Mouse (Mus musculus) C2C12 (cell line): Measurements from ENCODE around the gene Nrgn. TPM values are rescaled to one million over a fixed set of nuclear protein-coding genes. Genes with fewer than 3 reads are reported as not detected.

ENCODE experiments used
- H3K27me3 ChIP-seq: one replicate; pipeline ENCODE4 v1.6.1; 2011; ENCODE audit not compliant: control insufficient read depth, insufficient read depth, insufficient read length
- H3K36me3 ChIP-seq: one replicate; pipeline ENCODE4 v1.6.1; 2011; ENCODE audit not compliant: control insufficient read depth, insufficient read depth
- H3K4me3 ChIP-seq: one replicate; pipeline ENCODE4 v1.5.1; 2011; ENCODE audit warnings: mild to moderate bottlenecking, control low read depth; ENCODE audit not compliant: poor library complexity, insufficient read depth, severe bottlenecking
- H3K79me2 ChIP-seq: one replicate; pipeline ENCODE4 v1.6.1; 2011; ENCODE audit not compliant: control insufficient read depth, insufficient read depth
- H3K79me3 ChIP-seq: one replicate; pipeline ENCODE4 v1.6.1; 2011; ENCODE audit warnings: low read depth, control low read depth
- H3ac ChIP-seq: one replicate; pipeline ENCODE3; 2011; ENCODE audit warnings: low read depth; ENCODE audit not compliant: control insufficient read depth, insufficient read length
- CEBPB ChIP-seq: IDR thresholded peaks from one replicate; pipeline ENCODE4 v1.6.1; 2011; ENCODE audit warnings: low read depth, mild to moderate bottlenecking, control low read depth, moderate library complexity
- CTCF ChIP-seq: IDR thresholded peaks from one replicate; pipeline ENCODE4 v1.5.1; 2011; ENCODE audit not compliant: control insufficient read depth, insufficient read depth, insufficient read length
- FOSL1 ChIP-seq: IDR thresholded peaks from one replicate; pipeline ENCODE4 v1.8.0; 2011; ENCODE audit warnings: mild to moderate bottlenecking, low read length; ENCODE audit not compliant: poor library complexity, insufficient read depth, severe bottlenecking
- MAX ChIP-seq: IDR thresholded peaks from one replicate; pipeline ENCODE4 v1.6.1; 2011; ENCODE audit warnings: mild to moderate bottlenecking, control low read depth
- MYOD1 ChIP-seq: IDR thresholded peaks from one replicate; pipeline ENCODE4 v1.6.1; 2011; ENCODE audit warnings: low read depth; ENCODE audit not compliant: control insufficient read depth, insufficient read length
- MYOG ChIP-seq: IDR thresholded peaks from one replicate; pipeline ENCODE4 v1.6.1; 2011; ENCODE audit not compliant: control insufficient read depth, insufficient read length; ENCODE audit errors: extremely low read depth
- USF1 ChIP-seq: IDR thresholded peaks from one replicate; pipeline ENCODE4 v1.6.1; 2011; ENCODE audit warnings: low read depth, mild to moderate bottlenecking, control low read depth, moderate library complexity
- polyA plus RNA-seq: library from polyadenylated mRNA; unstranded; fragments of >200 nt; fragmentation: generic; extraction: Trizol; gene quantifications from one replicate; pipeline ENCODE4 v1.2.1, GENCODE M21; 2012; ENCODE audit warnings: missing spikeins

The Nrgn gene
- polyA plus RNA-seq, 1 experiment = 2.6 TPM

DNA sequence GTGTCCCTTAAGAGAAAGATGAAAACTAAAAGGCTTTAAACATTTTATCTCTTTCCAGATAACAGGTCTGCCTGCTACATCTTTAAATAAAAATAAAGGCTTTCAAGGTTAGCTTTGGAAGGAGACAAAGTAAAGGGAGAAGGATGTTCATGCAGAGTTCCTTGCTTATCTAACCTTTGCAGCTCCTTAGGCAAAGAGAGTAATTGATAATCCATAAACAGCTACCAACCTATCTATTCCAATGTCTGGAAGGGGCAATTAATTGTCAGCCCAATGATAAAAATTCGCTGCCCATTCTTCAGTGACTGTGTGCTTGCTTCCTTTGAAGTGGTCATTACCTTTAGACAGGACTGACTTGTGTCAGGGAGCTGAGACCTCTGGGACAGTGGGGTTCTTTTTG, 11.1 kb upstream of the Nrgn start:
- Histone ChIP-seq H3K4me3 (no peak overlapping the region), H3K79me2 (no peaks in the 10 kb centered on the region), H3K36me3 (no peaks in the 10 kb centered on the region), H3K79me3 (no peaks in the 10 kb centered on the region), H3ac (no peak overlapping the region), H3K27me3 (peaks cover 27% of the 10 kb centered on the region)
- no peak for TF ChIP-seq MAX
- TF ChIP-seq MYOG = no peak
- TF ChIP-seq MYOD1 = no peak
- no peak for TF ChIP-seq FOSL1
- TF ChIP-seq CEBPB = no peak
- no peak for TF ChIP-seq USF1
- TF ChIP-seq CTCF = no peak

DNA sequence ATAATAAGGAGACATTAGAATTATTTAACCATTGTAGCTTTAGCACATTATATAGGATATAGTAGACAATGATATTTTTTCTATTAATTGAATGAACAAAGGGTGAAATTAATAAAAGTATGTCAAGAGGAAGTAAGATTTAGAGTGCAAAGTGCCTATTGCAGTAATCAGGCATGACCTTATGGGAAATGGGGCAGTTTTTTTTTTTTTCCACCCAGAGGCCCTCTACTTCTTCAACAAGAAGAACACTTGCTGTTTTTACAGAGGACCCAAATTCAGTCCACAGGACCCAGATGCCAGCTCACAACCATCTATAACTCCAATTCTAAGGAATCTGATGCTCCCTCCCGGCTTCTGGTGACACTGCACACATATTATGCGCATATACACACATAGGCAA, 7.9 kb upstream of the Nrgn start:
- no peaks in the 10 kb centered on the region for H3K79me2 ChIP-seq
- H3K4me3 ChIP-seq = no peak overlapping the region
- H3K27me3 ChIP-seq = peaks cover 10% of the 10 kb centered on the region
- no peaks in the 10 kb centered on the region for H3K36me3 ChIP-seq
- H3ac ChIP-seq = no peak overlapping the region
- no peaks in the 10 kb centered on the region for H3K79me3 ChIP-seq
- TF ChIP-seq MAX = no peak
- TF ChIP-seq CEBPB = no peak
- TF ChIP-seq MYOD1 = no peak
- no peak for TF ChIP-seq FOSL1
- TF ChIP-seq CTCF = no peak

DNA sequence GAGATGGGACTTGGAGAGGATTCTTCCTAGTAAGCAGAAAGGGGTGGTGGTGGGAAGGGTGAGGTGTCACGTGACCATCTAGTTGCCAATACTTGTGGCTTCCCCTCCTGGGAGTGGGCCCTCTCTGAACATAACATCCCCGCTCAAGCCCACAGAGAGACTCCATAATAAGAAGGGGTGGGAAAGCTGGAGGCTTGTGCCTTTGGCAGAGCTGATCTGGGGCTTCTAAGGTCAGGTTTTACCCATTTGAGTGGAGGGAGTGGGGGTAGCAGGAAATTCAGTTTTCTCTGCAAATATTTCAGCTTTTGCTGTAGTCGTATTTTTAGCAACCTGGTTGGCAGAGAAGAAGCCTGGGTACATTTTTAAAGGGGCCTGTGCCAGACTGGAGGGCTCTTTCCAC, 3.7 kb upstream of the Nrgn start:
- Histone ChIP-seq H3K79me3 (no peaks in the 10 kb centered on the region), H3ac (no peak overlapping the region), H3K4me3 (no peak overlapping the region), H3K36me3 (no peaks in the 10 kb centered on the region), H3K27me3 (peaks cover 16% of the 10 kb centered on the region), H3K79me2 (no peaks in the 10 kb centered on the region)
- TF ChIP-seq USF1 = peak; percentile 40
- TF ChIP-seq MYOG = no peak

DNA sequence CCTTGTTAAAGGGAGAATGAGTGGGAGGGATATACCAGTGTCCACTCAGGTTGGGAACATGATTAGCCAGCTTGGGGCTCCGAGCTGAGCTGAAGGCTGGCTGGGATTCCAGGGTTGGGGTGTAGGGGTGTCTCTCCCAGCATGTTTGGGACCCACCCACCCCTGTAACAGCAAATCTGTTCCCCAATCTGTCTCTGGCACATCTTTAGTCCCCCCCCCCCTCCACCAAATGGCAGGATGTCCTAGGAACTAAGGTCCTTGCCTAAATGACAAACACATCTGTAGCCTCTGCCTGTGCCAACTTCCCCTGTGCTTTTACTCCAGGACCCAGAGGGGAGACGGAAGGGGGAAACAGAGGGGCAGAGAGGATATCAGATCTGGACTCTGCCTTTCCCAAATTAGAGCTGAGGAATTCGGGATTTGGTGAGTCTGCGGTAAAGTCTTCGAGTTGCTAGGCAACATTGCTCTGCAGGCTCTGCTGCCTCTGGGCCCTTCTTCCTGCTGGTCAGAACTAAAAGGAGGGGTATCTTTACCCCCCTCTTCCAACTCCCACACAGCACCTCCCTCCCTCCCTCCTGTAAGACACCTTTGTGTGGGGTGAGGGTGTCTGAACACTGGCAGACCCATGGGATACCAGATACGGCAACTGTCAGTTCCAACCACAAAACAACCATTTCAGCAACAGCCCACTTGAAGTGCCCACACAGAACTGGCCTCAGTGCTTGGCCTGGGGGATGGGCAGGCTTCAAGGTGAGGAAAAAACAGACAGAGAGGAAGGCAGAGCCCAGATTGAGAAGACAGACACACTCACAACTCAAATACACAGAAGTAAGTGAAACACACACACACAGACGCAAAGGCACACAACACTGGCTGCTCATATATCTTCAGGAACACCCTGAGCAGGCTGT, 2.4 kb upstream of the Nrgn start, which contains the start of gene Siae:
TSS of gene Siae (plus strand) at position 861 of the 911 bp plus-strand sequence.
- Histone ChIP-seq H3K79me2 (no peaks in the 10 kb centered on the region), H3K36me3 (no peaks in the 10 kb centered on the region), H3K79me3 (no peaks in the 10 kb centered on the region), H3K27me3 (peaks cover 18% of the 10 kb centered on the region), H3ac (no peak within 1 kb of the TSS), H3K4me3 (no peak within 1 kb of the TSS)
- no peak for TF ChIP-seq FOSL1
- no peak for TF ChIP-seq MYOD1
- TF ChIP-seq MYOG = no peak
- no peak for TF ChIP-seq CEBPB
- no peak for TF ChIP-seq MAX
- TF ChIP-seq USF1 = no peak
- TF ChIP-seq CTCF = no peak

DNA sequence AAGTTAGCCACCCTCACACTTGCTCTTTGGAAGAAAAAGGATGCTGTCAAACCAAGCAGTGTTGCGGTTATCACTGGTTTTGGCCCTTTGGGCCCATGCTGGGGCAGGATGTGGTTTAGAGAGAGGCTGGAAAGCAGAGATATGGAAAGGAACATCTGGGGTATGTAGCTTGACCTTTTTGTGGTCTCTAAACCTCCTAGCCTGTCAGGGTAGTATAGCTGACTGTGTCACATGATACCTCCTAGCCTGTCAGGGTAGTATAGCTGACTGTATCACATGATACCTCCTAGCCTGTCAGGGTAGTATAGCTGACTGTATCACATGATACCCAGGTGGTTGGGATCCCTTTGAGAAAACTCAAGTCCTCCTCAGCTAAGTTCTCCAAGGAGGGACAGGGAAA, 1.6 kb upstream of the Nrgn start:
- Histone ChIP-seq H3K79me2 (no peaks in the 10 kb centered on the region), H3K27me3 (peaks cover 18% of the 10 kb centered on the region), H3K79me3 (no peaks in the 10 kb centered on the region), H3ac (no peak overlapping the region), H3K4me3 (no peak overlapping the region), H3K36me3 (no peaks in the 10 kb centered on the region)
- no peak for TF ChIP-seq MYOD1
- no peak for TF ChIP-seq FOSL1
- TF ChIP-seq CEBPB = no peak
- TF ChIP-seq USF1 = peak; percentile 68
- no peak for TF ChIP-seq CTCF
- no peak for TF ChIP-seq MYOG

DNA sequence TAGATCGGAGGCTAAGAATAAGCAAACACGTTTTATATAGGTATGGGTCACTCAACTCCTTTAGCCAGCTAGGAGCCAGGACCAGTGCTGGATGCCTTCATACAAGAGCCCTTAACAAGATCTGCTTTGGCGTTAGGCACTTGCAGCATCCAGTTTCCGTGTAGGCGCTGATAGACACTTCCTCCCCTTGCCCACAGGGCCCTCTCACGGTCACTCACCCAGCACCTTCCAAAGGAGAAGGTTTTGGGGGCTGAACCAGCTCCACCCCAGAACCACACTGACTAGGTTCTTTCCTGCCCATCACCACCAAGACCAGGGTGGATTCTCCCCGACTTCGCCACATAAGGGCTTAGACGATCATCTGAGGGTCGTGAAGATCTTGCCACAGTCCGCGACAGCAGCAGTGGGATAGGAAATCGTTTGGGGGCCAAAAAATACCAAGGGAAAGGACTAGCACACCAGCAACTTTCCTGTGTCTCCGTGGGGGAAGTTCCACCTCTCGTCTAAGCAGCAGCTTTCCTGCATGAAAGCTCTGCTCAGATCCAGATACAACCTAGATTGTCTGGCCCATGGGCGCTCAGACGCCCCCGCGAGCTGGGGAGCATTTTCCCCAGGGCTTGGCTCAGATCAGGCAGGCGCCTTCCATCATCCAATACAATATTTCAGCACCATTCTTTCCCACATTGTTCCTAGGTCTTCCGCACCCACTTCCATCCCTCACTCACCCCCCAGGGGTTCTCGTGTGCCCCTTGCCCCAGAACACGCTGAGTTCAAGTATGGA, 763 bp downstream of the Nrgn start:
- Histone ChIP-seq H3K4me3 (peak overlapping the region; percentile 11), H3K79me2 (no peaks in the 10 kb centered on the region), H3ac (peak overlapping the region; percentile 47), H3K36me3 (no peaks in the 10 kb centered on the region), H3K79me3 (no peaks in the 10 kb centered on the region), H3K27me3 (peaks cover 8% of the 10 kb centered on the region)
- TF ChIP-seq USF1 (no peak), CTCF (no peak), MYOD1 (no peak), CEBPB (no peak), FOSL1 (no peak), MYOG (no peak), MAX (no peak)
